Mouse (Mus musculus): ENCODE data around the gene Unc5cl.

The Unc5cl gene

DNA sequence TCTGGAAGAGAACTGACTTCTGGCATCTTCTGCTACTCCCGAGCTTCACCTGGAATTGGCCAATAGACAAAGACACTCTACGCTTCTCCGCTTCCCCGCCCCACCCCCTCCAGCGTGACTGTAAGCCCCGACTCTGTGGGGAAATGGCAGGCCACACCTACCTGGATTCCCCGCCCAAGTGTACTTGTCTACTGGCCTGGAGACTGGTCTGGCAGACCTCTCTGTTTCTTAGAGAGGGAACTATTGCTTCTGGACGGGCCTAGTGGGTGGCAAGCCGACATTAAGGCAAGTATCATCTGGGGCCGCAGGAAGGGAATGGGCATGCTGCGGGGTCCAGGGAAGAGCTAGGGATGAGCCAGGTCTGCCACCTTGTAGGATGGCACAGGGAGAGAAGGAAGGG is at the start of gene Unc5cl:
Unc5cl (plus strand) TSS at position 214 of the 400 bp plus-strand sequence.
- no peak for DNase-seq

DNA sequence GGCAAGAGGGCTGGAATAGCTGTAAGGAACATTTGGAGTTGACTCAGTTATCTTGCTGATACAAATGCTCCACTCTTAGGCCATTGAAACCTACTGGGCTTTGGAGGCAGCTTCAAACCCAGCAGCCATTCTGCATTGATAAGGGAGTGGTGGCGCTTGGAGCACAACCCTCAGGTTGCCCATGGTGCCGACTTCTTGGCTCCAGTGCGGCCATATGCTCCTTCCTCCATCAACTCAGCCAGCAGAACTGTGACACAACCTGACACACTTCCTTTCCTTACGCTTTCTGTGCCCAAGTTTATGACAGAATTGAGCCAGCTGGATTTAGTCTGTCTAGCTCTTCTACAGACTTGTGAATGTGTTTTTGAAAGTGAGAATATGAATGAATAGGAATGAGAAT is 47.5 kb upstream of the Unc5cl start:
- peak; percentile 55 to 74 for DNase-seq

DNA sequence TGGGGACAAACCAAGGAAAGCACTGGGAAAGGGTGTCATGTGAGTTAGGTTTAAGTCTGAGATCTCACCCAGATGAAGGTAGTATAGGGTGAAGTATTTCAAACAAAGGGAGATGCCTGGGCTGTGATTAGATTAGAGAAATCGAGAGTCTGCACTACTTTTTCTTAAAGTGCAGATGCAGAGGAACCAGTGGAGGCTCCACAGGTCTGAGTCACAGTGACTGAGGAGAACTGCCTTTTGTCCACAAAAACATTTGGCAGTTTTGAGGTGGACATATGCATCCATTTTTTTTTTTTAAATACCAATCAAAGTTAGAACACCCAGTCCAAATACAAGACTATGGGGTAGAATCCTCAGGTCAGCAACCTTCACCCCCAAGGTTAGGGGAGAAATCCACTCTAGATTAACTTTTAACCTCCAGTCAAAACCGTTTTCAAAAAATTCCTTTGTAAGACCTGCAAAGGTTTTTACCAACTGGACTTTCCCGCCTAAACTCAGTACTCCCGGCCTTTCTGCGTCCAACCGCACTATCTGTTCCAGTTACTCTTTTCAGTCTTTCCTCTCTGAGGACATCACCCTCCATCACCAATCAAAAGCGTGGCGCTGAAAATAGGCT is 46.7 kb upstream of the Unc5cl start:
- no peak for DNase-seq

DNA sequence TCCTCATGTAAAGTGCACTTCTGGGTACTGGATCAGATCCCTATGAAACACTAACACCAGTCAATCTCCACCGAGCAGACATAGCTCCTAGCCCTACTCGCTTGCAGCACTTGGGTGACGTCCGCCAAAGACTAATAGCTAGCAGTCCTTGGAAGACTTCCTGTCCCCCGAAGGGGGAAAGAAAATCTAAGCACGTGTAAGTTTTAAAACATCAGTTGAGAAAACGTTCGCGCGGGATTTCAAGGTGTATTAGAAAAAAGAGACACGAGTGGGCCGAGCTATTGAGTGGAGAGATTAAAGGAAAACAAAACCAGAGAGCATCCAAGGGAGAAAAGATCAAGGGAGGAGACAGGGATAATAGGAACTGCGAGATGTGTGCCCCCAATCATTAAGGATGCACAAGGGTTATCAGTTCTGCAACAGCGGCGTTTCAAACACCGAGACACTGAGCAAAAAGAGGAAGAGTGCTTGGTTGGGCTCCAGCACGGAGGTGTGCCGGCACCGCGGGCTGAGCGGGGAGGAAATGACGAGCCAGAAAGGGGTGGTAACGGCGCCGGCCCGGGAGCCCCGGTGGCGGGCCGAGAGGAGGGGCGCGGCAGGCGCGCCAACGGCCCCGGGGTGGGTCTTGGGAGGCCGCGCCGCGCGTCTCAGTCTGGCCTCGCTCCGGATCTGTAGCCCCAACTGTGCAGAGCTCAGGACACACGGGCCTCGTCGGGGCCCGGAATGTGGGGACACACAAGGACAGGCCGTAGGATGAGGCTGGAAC is 46.0 kb upstream of the Unc5cl start:
- peak; percentile 85 to 87 for DNase-seq

DNA sequence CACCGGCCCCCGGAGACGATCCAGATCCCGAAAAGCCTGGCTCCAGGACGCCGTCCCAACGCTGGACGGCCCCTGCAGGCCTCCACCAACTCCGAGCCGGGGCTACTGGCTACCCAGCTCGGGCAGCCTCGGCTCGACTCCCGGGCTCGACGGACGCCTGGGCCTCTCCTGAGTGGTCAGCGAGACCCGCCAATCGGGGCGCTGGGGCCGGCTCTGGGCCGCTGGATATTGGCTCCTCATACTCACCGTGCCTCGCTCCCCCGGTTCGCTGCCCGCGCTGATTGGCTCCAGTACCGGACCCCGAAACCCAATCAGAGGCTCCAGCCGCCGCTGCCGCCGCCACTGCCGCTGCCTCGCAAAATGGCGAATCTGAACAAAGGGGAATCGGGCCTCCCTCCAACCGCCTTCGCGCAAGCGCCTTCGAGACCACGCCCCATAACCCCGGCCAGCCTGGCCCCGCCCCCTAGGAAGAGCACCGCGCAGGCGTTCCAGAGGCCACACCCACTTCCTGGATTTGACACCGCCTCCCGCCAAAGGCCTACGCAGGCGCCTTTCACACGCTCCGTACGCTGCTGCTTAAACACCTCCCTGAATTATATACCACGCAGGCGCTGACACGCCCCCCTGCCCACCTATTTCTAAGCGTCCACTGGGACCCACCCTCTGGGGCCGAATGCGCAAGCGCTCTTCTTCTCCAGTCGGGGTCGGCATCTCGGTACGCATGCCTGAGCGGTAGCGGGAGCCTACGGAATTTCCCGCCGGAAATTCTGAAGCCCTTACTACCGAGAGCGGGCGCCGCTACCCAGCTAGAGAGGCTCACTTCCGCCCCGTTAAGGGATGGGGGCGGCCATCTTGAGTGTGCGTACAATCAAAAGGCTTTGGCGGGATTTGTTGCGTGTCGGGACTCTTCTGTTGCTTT is 45.1 kb upstream of the Unc5cl start, which contains the start of the genes Nfya and Oard1:
Nfya (minus strand) TSS at position 527 of the 919 bp plus-strand sequence.
Oard1 (plus strand) TSS at position 635 of the 919 bp plus-strand sequence.
- peak; percentile 100 for DNase-seq

DNA sequence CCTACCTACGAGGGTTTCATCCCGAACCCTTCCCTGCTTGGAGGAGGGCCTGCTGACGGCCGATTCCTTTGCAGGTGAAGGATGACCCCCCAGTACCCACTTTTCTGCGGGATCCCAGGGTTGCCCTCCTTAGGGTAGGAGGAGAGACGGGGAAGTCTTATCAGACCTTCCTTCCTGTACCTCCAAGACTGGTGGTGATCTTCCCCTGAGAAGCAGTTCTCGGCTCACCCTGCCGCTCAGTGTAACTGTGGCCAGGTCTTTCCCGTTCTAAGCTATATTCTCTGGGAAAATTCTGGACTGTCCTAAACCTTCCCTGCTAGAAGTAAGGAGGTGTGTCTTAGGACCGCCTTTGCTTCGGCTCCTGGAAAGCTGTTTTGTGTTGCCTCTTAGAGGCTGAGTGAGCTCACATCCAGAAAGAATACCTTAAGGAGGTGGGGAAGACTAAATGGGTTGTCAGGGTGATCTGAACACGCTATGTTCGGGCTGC is 44.4 kb upstream of the Unc5cl start:
- no peak for DNase-seq

DNA sequence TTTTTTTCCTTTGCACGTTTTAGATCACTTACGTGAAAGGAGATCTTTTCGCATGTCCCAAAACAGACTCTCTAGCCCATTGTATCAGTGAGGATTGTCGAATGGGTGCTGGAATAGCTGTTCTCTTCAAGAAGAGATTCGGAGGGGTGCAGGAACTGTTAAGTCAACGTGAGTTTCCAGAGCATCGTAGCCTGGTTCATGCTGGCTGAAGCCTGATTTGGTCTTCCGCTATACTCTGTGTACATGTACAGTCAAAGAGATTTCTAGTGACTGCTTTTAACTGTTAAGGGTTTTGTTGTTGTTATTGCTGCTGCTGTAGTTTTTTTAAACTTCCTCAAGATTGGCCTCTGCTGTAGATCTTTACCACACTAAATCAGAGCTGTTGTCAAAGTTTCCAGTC is 43.5 kb upstream of the Unc5cl start:
- DNase-seq: no peak

DNA sequence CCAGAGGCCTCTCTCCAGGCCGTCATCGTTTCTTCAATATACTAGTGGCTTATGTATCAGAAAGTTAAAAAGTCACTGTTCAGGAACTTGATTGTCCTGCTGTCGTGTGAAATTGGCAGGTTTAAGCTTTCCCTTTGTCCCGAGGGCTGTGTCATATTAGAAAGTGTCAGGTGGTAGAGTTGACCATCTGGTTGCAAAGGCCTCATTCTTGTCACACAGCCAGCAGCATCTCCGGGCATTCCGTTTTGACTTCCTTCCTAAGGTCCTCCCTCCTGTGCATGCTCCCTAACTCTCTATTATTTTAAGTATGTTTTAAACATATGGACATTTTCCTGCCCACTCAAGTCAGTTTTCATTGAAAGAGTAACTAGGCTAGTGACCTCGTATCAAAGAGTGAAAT is 38.7 kb upstream of the Unc5cl start:
- peak; percentile 75 to 77 for DNase-seq

DNA sequence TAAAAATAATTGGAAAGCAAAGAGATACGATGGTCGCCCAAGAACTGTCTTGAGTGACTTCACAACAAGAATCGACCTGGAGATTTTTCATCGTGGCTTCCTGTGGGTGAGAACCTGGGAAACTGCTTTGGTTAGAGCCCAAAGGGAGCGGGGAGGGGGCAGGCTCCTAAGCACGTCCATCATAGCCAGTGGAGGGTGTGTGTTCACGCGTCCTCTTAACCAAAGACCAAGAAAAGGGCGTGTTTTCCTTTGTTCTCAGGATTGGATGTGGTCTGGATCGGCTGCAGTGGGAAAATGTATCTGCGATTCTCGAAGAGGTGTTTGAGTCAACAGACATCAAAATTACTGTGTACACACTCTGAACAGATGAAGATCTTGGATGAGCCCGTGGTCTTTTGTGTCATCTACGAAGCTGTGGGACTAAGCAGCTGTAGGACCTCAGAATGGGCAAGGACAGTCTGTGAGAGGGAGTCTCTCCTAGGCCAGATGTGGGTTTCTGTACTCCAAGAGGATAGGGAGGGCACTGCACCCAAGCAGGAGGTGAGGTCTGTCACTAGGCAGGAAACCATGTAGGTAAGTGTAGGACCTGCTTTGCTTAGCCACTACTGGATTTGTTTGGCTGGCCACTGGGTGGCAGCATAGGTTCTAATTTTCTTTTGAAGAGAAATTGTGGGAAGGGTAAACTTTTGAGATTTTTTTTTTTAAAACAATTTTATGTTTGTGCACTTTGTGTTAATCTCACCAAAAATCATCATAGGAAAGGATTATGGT is 38.1 kb upstream of the Unc5cl start:
- DNase-seq: peak; percentile 86

DNA sequence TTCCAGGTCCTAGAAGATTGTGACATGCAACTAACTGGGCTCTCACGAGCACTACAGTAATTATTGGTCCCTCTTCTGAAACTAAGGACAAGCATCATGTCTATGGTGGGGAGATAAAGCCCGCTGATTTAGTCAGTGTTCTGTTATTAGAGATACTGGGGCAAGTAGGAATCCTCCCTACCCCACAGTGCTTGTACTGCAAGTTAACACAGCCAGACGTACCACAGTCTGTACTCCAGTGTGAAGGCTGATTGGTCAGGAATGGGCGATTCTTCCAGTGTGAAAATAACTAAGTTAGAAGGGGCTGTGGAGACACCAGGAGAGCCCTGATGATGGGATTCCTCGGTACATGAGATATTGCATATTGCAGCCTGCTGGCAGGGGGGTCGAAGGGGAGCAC is 37.2 kb upstream of the Unc5cl start:
- DNase-seq: no peak

DNA sequence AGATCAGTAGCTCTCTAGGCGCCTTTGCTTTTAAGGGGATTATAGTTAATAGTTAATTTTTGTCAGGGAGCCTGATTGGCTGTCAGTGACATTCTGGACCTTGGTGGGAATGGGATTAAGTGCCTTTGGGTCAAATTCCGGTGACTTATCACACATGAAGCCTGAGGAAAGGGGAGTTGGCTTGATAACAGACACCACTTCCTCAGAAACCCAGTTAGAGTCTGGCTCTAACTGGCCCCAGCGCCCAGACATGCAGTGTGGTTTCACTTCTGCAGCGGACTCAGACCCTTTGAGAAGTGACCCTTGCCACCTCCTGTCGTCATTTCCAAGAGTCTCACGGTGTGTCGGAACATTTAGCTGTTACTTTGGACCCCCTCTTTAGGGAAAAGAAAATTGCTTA is 36.5 kb upstream of the Unc5cl start:
- no peak for DNase-seq

DNA sequence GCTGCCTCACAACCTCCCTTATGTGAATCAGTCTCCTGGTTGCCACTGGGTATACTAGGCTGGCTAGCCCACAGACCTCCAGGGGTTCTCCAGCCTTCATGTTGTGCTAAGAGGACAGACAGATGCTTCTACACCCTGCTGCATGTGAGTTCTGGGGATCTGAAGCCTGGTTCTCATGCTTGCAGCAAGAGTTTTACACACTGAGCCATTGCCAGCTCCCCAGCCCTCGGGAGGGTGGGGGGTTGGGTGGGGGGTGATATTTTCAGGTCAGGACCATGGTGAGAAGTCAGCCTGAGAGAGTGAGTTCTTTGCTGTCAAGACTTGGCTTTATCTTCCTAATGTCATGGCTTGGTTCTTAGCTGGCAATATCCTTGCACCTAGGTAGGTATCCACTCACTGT is 35.9 kb upstream of the Unc5cl start:
- DNase-seq: no peak

DNA sequence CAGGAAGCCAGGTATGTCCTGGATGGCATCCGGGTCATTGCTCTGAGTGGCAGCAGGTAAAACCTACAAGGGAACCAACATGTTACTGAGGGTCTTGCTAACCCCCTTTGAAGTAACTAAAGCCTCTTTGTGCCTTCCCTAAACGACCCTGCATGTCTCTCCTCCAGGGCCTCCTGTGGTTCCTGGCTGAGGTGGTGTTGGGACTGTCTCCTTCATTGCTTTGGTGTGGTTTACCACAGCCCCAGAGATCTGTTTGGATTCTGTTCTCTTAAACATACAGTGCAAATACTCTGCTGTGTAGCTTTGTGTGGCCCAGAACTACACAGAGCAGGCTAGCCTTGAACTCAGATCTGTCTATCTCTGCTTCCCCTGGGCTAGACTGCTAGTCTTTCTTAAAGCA is 35.1 kb upstream of the Unc5cl start:
- no peak for DNase-seq

DNA sequence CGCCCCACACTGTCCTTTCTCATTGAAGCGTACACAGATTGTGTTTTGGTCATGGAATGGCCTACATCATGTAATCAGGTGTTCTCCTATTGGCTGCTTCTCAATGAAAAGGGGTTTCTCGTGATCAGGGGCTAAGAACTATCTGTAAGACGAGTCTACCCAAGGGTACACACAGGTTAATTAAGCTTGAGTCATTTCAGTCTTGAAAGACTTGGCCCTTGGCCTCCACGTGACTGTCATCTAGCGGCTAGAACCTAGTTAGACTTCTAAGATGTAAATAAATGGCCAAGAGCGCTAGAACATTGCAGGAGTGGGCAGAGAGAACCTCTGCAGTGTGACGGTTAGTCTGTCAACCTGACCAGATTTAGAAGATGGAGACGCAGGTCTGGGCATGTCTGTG is 30.5 kb upstream of the Unc5cl start:
- DNase-seq: no peak

DNA sequence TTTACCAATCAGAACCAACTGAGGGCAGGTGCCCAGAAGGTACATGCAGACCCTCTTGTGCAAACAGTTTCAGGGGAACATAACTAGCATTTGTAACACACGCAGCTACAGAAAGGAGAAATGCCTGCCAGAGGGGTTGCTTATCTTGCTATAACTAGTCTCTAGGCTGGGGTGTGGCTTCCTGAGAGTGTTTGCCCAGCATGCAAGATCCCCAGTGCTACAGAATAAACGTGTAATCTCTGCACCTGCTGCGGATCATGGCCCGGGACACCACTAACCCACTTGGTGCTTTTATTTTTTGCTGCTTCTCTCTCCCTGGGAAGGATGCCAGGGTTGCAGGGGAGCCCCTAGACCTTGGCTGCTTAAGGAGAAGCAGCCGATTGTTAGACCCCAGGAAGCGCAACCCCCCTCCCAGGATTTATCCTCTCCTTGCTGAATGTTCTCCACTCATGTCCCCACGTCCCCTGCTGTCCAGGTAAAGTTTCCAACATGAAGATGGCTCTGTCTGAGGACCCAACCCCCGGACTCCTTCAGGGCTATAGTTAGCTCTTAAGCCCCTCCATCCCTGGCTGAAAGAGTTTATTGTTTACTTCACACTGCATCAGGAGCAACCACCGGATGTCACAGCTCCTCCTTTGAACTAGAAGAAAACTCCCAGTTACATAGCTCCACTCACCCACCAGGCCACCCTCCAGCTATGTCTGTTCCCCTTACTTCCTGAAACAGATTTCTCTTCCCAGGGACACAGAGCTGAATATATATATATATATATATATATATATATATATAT is 28.7 kb upstream of the Unc5cl start:
- DNase-seq: peak in 1 of 2 experiments; percentile 36

DNA sequence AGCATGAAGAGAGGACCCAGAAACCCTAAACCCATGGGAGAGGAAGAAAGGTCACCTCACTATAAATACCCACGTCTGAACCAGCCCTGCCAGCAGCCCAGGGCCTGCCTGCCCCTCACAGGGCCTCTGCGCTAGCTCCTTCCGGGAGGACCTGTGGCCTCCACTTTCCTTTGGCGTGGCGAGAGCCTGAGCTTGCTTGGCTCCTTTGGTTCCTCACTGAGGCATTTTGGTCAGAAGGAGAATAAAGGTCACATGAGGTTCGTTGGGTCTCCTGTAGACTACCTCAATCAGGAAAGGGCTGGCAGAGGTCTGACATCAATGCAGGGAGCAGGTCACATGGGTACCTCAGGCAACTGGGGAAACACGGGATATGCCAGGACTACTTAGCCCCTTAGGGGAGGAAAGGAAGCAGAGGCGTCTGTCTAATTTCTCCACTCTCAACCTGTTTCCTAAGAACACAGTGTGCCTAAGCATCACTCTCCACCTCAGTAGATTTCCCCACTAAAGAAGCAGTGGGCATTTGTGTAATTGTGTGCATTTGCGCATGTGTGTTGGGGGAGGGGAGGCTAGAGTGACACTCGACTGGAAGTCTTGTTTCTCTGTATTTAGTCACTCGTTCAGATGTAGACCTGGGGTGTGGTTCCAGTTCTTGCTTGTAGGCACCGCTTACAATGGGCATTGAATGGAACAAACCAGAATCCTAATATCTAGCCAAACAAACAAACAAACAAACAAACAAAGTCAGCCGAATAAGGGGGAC is 27.5 kb upstream of the Unc5cl start:
- no peak for DNase-seq

DNA sequence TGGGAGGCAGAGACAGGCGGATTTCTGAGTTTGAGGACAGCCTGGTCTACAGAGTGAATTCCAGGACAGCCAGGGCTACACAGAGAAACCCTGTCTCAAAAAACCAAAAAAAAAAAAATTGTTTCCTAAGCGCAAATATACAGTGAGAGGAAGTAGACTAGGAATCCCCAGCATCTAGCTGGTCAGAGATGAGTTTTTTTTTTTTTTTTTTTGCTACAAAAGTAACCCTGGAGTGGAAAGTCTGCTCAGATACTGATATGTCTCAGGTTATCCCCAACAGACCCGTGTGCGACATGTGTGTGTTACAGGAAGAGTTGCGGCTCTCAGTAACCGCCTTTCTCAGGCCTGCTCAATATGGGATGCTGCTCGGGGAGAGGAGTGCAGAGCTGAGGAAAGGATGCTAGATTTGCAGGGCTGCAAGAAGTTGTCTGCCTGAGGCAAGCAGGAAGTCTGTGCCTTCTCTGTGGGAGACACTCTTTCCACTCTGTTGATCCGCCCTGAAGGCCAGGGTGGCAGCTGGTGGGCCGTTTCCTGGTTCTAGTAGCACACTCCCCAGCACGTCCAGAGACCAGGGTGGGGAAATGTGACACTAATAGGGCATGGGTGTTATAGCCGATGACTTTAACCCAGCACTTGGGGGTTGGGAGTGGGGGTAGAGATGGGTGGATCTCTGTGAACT is 26.7 kb upstream of the Unc5cl start:
- DNase-seq: no peak

DNA sequence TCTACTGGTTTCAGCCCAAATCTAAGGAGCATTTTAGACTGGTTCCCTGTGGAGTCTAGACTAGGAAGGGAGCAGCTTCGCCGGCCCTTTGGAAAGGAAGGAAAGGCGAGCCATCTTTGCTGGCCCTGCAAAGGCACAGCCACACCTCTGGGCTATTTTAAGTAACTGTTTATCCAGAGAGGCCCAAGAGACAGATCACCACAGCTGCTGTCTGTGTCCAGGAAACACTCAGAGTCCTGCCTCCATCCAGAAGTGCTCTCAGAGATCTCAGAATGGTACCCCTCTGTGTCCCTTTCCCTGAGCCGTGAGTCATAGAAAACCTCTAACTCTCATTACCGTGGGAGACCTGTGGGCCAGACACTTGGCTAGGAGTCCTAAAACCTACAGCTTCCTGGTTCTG is 24.3 kb upstream of the Unc5cl start:
- DNase-seq: no peak

DNA sequence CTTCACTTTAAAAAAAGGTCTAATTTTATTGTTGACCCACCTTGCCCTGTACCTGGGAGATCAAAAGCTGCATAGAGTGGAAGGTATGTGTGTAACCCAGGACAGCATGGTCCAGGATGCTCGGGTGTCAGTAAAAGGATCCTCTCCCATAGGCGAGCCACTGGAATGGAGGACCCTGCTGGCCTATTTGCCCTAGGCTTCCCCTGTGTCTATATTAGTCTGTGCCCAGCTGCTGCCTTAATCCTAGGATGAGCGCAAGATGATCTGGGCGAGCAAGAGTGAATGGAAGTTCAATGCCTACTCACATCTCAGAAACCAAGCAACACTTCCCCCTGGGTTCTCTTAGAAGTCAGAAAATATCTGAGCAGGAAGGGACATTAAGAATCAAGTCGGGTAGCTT is 23.6 kb upstream of the Unc5cl start:
- DNase-seq: no peak

All from cerebellum, postnatal 10 days (tissue).